Mouse (Mus musculus) olfactory bulb, adult 2 months (tissue): ENCODE data around the gene Lmod3. TPM values are rescaled to one million over a fixed set of nuclear protein-coding genes. Genes with fewer than 3 reads are reported as not detected.
"Not testable (repeated sequence)": the region's sequence is repeated elsewhere in the genome, so short reads cannot be mapped to it uniquely, and the experiment has no call there.

Experiments used
- H3K27ac ChIP-seq: fragments of 200-500 bp; 2 replicates; pipeline ENCODE4 v1.5.1; 2012; ENCODE audit warnings: low read depth, low read length; ENCODE audit not compliant: insufficient read depth
- H3K4me1 ChIP-seq: fragments of 200-500 bp; 2 replicates; pipeline ENCODE4 v1.6.1; 2012; ENCODE audit warnings: low read length; ENCODE audit not compliant: control insufficient read depth, insufficient read depth
- H3K4me3 ChIP-seq: fragments of 200-500 bp; 2 replicates; pipeline ENCODE4 v1.5.1; 2012; ENCODE audit warnings: mild to moderate bottlenecking, low read depth, low read length, moderate library complexity; ENCODE audit not compliant: insufficient read depth
- CTCF ChIP-seq: fragments of 200-500 bp; IDR thresholded peaks from 2 replicates; pipeline ENCODE4 v1.5.1; 2012; ENCODE audit warnings: low read depth, mild to moderate bottlenecking, low read length, moderate library complexity; ENCODE audit not compliant: insufficient read depth
- POLR2A ChIP-seq: fragments of 200-500 bp; IDR thresholded peaks from 2 replicates; pipeline ENCODE4 v1.6.1; 2012; ENCODE audit warnings: mild to moderate bottlenecking, low read depth, low read length, moderate library complexity; ENCODE audit not compliant: insufficient read depth
- WGBS: fragments of 180-500 bp; shearing (Covaris S2); methylation state at CpG from one replicate; pipeline ENCODE4 v1.1.7; 2018; 5-methylcytosine and 5-hydroxymethylcytosine counted together
- polyA plus RNA-seq: library from polyadenylated mRNA; stranded (reverse); fragments of >200 nt; gene quantifications from 2 replicates; pipeline ENCODE4 v1.2.4, GENCODE M21; 2012; ENCODE audit warnings: low replicate concordance; ENCODE audit not compliant: missing spikeins, insufficient read depth, insufficient read length

The Lmod3 gene
- polyA plus RNA-seq, 1 experiment, result not detected

GRCm38 (mm10) chr6:97266661-97267060, 14.1 kb upstream of the Lmod3 start:
- 92% methylated on average over 4 of the region's 4 CpGs for WGBS
- TF ChIP-seq POLR2A (no peak), CTCF (no peak)
- Histone ChIP-seq H3K27ac (no peak overlapping the region), H3K4me1 (no peaks in the 10 kb centered on the region), H3K4me3 (no peak overlapping the region)

- 93% methylated on average over 3 of the region's 3 CpGs for WGBS
Observed at GRCm38 (mm10) chr6:97265705-97266104, 13.1 kb upstream of the Lmod3 start.

GRCm38 (mm10) chr6:97265240-97265639, 12.7 kb upstream of the Lmod3 start:
- WGBS, result 86% methylated on average over 8 of the region's 8 CpGs

More at GRCm38 (mm10) chr6:97265705-97266104, 13.1 kb upstream of the Lmod3 start:
- Histone ChIP-seq H3K4me1 (no peaks in the 10 kb centered on the region), H3K27ac (no peak overlapping the region), H3K4me3 (no peak overlapping the region)
- no peak for TF ChIP-seq CTCF
- TF ChIP-seq POLR2A, result no peak

GRCm38 (mm10) chr6:97263750-97264149, 11.2 kb upstream of the Lmod3 start:
- not testable (repeated sequence) for H3K27ac ChIP-seq, H3K4me3 ChIP-seq, H3K4me1 ChIP-seq

More at GRCm38 (mm10) chr6:97265240-97265639, 12.7 kb upstream of the Lmod3 start:
- no peak for TF ChIP-seq CTCF
- no peak for TF ChIP-seq POLR2A
- H3K27ac ChIP-seq, result no peak overlapping the region
- H3K4me1 ChIP-seq, result no peaks in the 10 kb centered on the region
- no peak overlapping the region for H3K4me3 ChIP-seq

- Histone ChIP-seq H3K4me1 (no peaks in the 10 kb centered on the region), H3K27ac (no peak overlapping the region), H3K4me3 (no peak overlapping the region)
- WGBS, result 93% methylated on average over 4 of the region's 4 CpGs
- no peak for TF ChIP-seq POLR2A
- TF ChIP-seq CTCF, result no peak
Observed at GRCm38 (mm10) chr6:97262229-97262628, 9.7 kb upstream of the Lmod3 start.

GRCm38 (mm10) chr6:97259926-97260325, 7.4 kb upstream of the Lmod3 start:
- WGBS, result 90% methylated on average over 2 of the region's 2 CpGs
- not testable (repeated sequence) for H3K27ac ChIP-seq, H3K4me3 ChIP-seq, H3K4me1 ChIP-seq

- WGBS, result 91% methylated on average over 1 of the region's 1 CpGs
- Histone ChIP-seq H3K4me3 (no peak overlapping the region), H3K27ac (no peak overlapping the region), H3K4me1 (no peaks in the 10 kb centered on the region)
- no peak for TF ChIP-seq POLR2A
- TF ChIP-seq CTCF, result no peak
Observed at GRCm38 (mm10) chr6:97258489-97258888, 5.9 kb upstream of the Lmod3 start.

GRCm38 (mm10) chr6:97252086-97252485, 473 bp downstream of the Lmod3 start:
- H3K4me1 ChIP-seq, result peaks cover 6% of the 10 kb centered on the region
- no peak overlapping the region for H3K4me3 ChIP-seq
- TF ChIP-seq POLR2A (no peak), CTCF (no peak)
- WGBS, result 85% methylated on average over 5 of the region's 5 CpGs
- no peak overlapping the region for H3K27ac ChIP-seq

GRCm38 (mm10) chr6:97250966-97251365, 1.6 kb downstream of the Lmod3 start:
- 34% methylated on average over 6 of the region's 6 CpGs for WGBS
- TF ChIP-seq CTCF (no peak), POLR2A (no peak)
- Histone ChIP-seq H3K4me3 (no peak overlapping the region), H3K27ac (no peak overlapping the region), H3K4me1 (peaks cover 6% of the 10 kb centered on the region)

- TF ChIP-seq POLR2A (no peak), CTCF (no peak)
- Histone ChIP-seq H3K27ac (no peak overlapping the region), H3K4me3 (no peak overlapping the region), H3K4me1 (no peaks in the 10 kb centered on the region)
Observed at GRCm38 (mm10) chr6:97245200-97245599, 7.4 kb downstream of the Lmod3 start.
